Mouse (Mus musculus) left cerebral cortex, postnatal 4 days (tissue): ENCODE measurements around the gene Schip1. TPM values are rescaled to one million over a fixed set of nuclear protein-coding genes. Genes with fewer than 3 reads are reported as not detected.
A peak's percentile ranks its signal among the peaks of the same experiment; 100 is the strongest.

Experiments used
- DNase-seq: peaks from one replicate; pipeline ENCODE4 v3.0.0-alpha.2; 2022
- intact Hi-C: fragments of 180-260 bp; cut with DNase I; formaldehyde crosslinking; loops from one replicate; pipeline ENCODE4 v1.15.1; 2025
- total RNA-seq, 2 experiments: library from RNA; stranded (reverse); gene quantifications; 2 replicates each; pipeline ENCODE4 v1.2.3; 2021

Schip1 gene
- total RNA-seq, 2 experiments from 2014 or later = 113 to 126 TPM

GRCm38 (mm10) chr3:68377452-68378198 lies 313.0 kb downstream of the Schip1 start:
- intact Hi-C loops = no loop called here
- DNase-seq = no peak

- intact Hi-C loops = no loop called here
- DNase-seq = no peak
These were observed 314.2 kb downstream of the Schip1 start for GRCm38 (mm10) chr3:68378799-68379198.

- intact Hi-C loops = no loop called here
- DNase-seq = no peak
These were observed 314.6 kb downstream of the Schip1 start for GRCm38 (mm10) chr3:68379242-68379641.

GRCm38 (mm10) chr3:68383672-68384071 lies 319.1 kb downstream of the Schip1 start:
- intact Hi-C loops = no loop called here

GRCm38 (mm10) chr3:68385544-68385943 lies 320.9 kb downstream of the Schip1 start:
- DNase-seq = peak; percentile 21
- intact Hi-C loops = no loop called here

More at GRCm38 (mm10) chr3:68383672-68384071, 319.1 kb downstream of the Schip1 start:
- peak; percentile 80 for DNase-seq

GRCm38 (mm10) chr3:68388023-68388422 lies 323.4 kb downstream of the Schip1 start:
- intact Hi-C loops = no loop called here
- no peak for DNase-seq

- DNase-seq = no peak
These were observed 329.0 kb downstream of the Schip1 start for GRCm38 (mm10) chr3:68393578-68393977.

GRCm38 (mm10) chr3:68398691-68399090 lies 334.1 kb downstream of the Schip1 start:
- peak; percentile 37 for DNase-seq

More at GRCm38 (mm10) chr3:68393578-68393977, 329.0 kb downstream of the Schip1 start:
- intact Hi-C loops = no loop called here

GRCm38 (mm10) chr3:68400121-68400520 lies 335.5 kb downstream of the Schip1 start:
- DNase-seq = no peak
- intact Hi-C loops = no loop called here

More at GRCm38 (mm10) chr3:68398691-68399090, 334.1 kb downstream of the Schip1 start:
- intact Hi-C loops = no loop called here

- intact Hi-C loops = no loop called here
- no peak for DNase-seq
These were observed 338.7 kb downstream of the Schip1 start for GRCm38 (mm10) chr3:68403343-68403742.

GRCm38 (mm10) chr3:68403783-68404217 lies 339.2 kb downstream of the Schip1 start:
- intact Hi-C loops = no loop called here
- DNase-seq = peak; percentile 41

GRCm38 (mm10) chr3:68405724-68406123 lies 341.1 kb downstream of the Schip1 start:
- intact Hi-C loops = no loop called here
- no peak for DNase-seq

- DNase-seq = no peak
These were observed 347.7 kb downstream of the Schip1 start for GRCm38 (mm10) chr3:68412262-68412661.

GRCm38 (mm10) chr3:68419792-68420191 lies 355.2 kb downstream of the Schip1 start:
- intact Hi-C loops = no loop called here
- DNase-seq = no peak

More at GRCm38 (mm10) chr3:68412262-68412661, 347.7 kb downstream of the Schip1 start:
- intact Hi-C loops = no loop called here

- peak; percentile 35 for DNase-seq
These were observed 356.3 kb downstream of the Schip1 start for GRCm38 (mm10) chr3:68420927-68421326.

GRCm38 (mm10) chr3:68421849-68422248 lies 357.2 kb downstream of the Schip1 start:
- peak; percentile 87 for DNase-seq
- intact Hi-C loops = no loop called here

More at GRCm38 (mm10) chr3:68420927-68421326, 356.3 kb downstream of the Schip1 start:
- intact Hi-C loops = no loop called here

- DNase-seq = no peak
- intact Hi-C loops = no loop called here
These were observed 363.5 kb downstream of the Schip1 start for GRCm38 (mm10) chr3:68428081-68428480.

GRCm38 (mm10) chr3:68434435-68434834 lies 369.8 kb downstream of the Schip1 start:
- intact Hi-C loops = no loop called here
- no peak for DNase-seq

- intact Hi-C loops = no loop called here
These were observed 370.3 kb downstream of the Schip1 start for GRCm38 (mm10) chr3:68434897-68435296.

GRCm38 (mm10) chr3:68448480-68448879 lies 383.9 kb downstream of the Schip1 start:
- no peak for DNase-seq
- intact Hi-C loops = no loop called here

More at GRCm38 (mm10) chr3:68434897-68435296, 370.3 kb downstream of the Schip1 start:
- DNase-seq = no peak

- no peak for DNase-seq
- intact Hi-C loops = no loop called here
These were observed 387.0 kb downstream of the Schip1 start for GRCm38 (mm10) chr3:68451634-68452033.

- intact Hi-C loops = no loop called here
- DNase-seq = no peak
These were observed 388.7 kb downstream of the Schip1 start for GRCm38 (mm10) chr3:68453266-68453665.
